Comparison of ENCODE assay signal across 30 mouse cellular contexts in the genomic region with DNA sequence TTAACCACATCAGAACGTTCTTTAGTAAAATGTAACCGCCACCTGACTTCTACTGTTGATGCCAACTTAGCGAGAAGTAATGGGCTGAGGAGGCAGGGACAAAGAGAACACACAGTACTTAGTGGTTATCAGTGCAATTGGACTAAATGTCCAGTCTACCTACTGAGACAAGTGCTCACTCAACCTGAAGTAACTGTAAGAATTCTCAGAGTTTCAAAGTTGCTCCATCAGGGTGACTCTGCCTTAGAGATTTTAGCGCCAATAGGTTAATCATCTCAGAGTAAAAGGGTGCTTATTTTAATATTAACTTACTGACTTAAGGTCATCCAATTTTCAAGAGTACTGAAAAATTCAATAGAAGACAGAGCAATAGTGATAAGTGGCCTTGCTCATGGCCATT. TPM values are rescaled to one million over a fixed set of nuclear protein-coding genes. Genes with fewer than 3 reads are reported as not detected.
"Had no signal": no experiment of that assay in that cellular context is flagged by ENCODE, and none has a peak within 500 bp of the region (broad histone marks: within the 10 kb centered on the region; RNA-seq: fewer than 3 reads in every experiment).

No protein-coding gene starts in this region.

- H3K4me3 ChIP-seq: gastrocnemius, adult 2 months; heart, embryonic 10.5 days; heart, embryonic 12.5 days; hindbrain, embryonic 10.5 days; hindbrain, embryonic 12.5 days; intestine, embryonic 15.5 days; layer of hippocampus, adult 2 months; left cerebral cortex, adult 2 months; limb, embryonic 10.5 days; limb, embryonic 12.5 days; liver, embryonic 12.5 days had no signal

- ATAC-seq: forebrain, embryonic 16.5 days; hindbrain, embryonic 16.5 days; inflammation-experienced regulatory T-cells, adult 6 months; intestine, embryonic 15.5 days; intestine, postnatal 0 days; liver, embryonic 12.5 days had no signal

- H3K9me3 ChIP-seq: heart, embryonic 10.5 days; heart, embryonic 12.5 days; hindbrain, embryonic 10.5 days; hindbrain, embryonic 12.5 days; intestine, embryonic 15.5 days; limb, embryonic 10.5 days; limb, embryonic 12.5 days; liver, embryonic 12.5 days had no signal

- H3K4me2 ChIP-seq: heart, embryonic 12.5 days; hindbrain, embryonic 12.5 days; hindbrain, embryonic 14.5 days; intestine, embryonic 15.5 days; limb, embryonic 12.5 days; liver, embryonic 12.5 days had no signal

- H3K27ac ChIP-seq: gastrocnemius, adult 2 months; heart, embryonic 10.5 days; hindbrain, embryonic 10.5 days; hindbrain, embryonic 12.5 days; hindbrain, embryonic 14.5 days; intestine, embryonic 15.5 days; kidney, postnatal 0 days; layer of hippocampus, adult 2 months; left cerebral cortex, adult 2 months; limb, embryonic 10.5 days; limb, embryonic 12.5 days; liver, embryonic 12.5 days; liver, embryonic 14.5 days had no signal

- H3K9ac ChIP-seq: heart, embryonic 12.5 days; hindbrain, embryonic 12.5 days; hindbrain, embryonic 14.5 days; intestine, embryonic 15.5 days; limb, embryonic 12.5 days; liver, embryonic 12.5 days; liver, embryonic 14.5 days had no signal

- DNase-seq: gastrocnemius, adult 2 months; gastrocnemius, postnatal 10 days; gastrocnemius, postnatal 25 days; heart, postnatal 10 days; heart, postnatal 4 days; liver; lung, adult 2 months had no signal

- H3K27me3 ChIP-seq: heart, embryonic 12.5 days; hindbrain, embryonic 12.5 days; intestine, embryonic 15.5 days; limb, embryonic 12.5 days; liver, embryonic 12.5 days had no signal

- H3K4me1 ChIP-seq: heart, embryonic 10.5 days; heart, embryonic 12.5 days; hindbrain, embryonic 10.5 days; hindbrain, embryonic 12.5 days; intestine, embryonic 15.5 days; limb, embryonic 10.5 days; limb, embryonic 12.5 days; liver, embryonic 12.5 days had no signal

- H3K36me3 ChIP-seq: hindbrain, embryonic 10.5 days; hindbrain, embryonic 12.5 days; intestine, embryonic 15.5 days; limb, embryonic 10.5 days; limb, embryonic 12.5 days had no signal

RNA-seq across cellular contexts. Expression of a gene that starts 43.1 kb away (rescaled TPM):
- total RNA-seq: granulocyte monocyte progenitor cell, adult 5-6 weeks; layer of hippocampus, adult 2 months; layer of hippocampus, postnatal 10 days; layer of hippocampus, postnatal 25 days; left cerebral cortex, adult 2 months; left cerebral cortex, postnatal 14 days; left cerebral cortex, postnatal 36 days had no signal
- polyA plus RNA-seq: frontal cortex, adult 2 months; kidney, postnatal 0 days; liver, embryonic 12.5 days; lung, adult 2 months had no signal
